Mouse (Mus musculus): Measurements from ENCODE around the gene Pusl1.
A peak's percentile ranks its signal among the peaks of the same experiment; 100 is the strongest.

Gene Pusl1

GRCm38 (mm10) chr4:155891551-155892001 lies at the start of gene Pusl1, which contains the start of gene Acap3:
Gene Pusl1 (minus strand): TSS chr4:155891781.
Gene Acap3 (plus strand): TSS chr4:155891822.
- peak; percentile 98 to 99 for DNase-seq

GRCm38 (mm10) chr4:155932031-155932430 lies 40.5 kb upstream of the Pusl1 start:
- no peak for DNase-seq

- peak; percentile 6 to 13 for DNase-seq
Observed at GRCm38 (mm10) chr4:155908751-155909150, 17.2 kb upstream of the Pusl1 start.

DNA sequence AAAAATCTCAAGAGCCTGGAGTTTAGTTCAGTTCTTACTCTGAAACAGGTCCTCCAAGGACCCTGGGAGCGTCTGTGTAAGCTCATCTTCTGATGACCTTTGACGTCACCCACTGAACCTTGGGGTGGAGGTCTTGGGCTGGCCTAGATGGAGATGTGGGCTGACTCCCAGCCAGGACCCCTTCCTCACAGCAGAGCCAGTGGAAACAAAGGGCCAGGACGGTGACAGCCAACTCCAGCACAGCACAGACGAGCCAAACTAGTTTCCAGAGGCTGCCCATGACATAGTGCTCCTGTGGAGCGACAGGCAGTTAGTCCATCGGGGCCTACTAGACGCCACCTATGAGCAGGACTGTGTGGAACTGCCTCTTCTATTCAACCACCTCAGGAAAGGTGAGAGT lies 16.7 kb upstream of the Pusl1 start:
- peak; percentile 8 to 13 for DNase-seq

DNA sequence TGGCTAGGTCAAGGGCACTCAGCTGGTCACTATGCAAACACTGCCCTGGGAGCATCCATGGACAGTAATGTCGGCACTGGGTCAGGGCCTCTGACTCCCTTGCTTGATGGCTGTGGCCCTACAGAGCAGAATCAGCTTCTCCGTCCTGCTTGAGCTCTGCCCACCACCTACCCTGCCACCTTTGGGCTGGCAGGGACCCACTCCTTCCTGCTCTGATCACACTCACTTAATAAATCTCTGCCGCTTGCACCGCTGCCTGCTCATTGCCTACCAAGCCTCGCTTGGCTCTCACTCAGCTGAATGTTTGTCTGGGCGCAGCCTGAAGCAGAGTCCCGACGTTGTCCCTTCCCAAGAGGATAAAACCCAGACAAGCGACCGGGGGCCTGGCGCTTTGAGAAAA lies 15.4 kb upstream of the Pusl1 start:
- DNase-seq = peak; percentile 1 to 5

DNA sequence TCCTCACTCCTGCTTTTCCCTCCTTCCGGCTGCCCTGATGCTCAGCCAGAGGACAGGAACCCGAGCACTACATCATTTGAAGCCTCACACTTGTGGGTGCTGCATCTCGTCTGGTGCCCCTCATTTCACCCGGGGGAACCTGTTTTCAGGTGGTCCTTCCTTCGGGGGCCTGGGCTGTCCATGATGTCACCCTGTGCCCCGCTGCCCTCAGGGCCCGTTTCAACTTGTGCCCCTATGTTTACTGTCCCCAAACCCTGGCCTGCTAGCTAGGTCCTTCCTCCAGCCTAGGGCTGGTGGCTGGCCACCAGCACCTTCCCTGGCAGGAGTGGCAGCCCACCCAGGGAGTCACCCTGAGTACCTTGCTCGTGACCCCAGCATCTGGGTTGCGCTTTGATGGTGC lies 14.5 kb upstream of the Pusl1 start:
- DNase-seq = peak; percentile 4 to 6

DNA sequence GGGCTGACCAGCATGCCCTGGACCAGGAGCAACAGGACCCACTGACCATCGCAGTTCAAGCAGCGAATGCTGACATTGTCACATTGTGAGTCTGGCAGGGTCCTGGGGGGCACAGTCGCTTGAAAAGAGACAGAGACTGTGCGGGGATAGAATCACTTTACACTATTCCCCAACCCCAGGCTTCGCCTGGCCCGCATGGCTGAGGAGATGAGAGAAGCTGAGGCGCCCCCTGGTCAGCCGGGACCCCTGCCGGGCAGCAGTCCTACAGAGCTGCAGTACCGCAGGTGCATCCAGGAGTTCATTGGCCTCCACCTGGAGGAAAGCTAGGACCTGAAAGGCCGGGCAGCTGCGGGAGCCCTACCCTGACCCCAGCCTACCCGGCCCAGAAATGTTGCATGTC lies 14.1 kb upstream of the Pusl1 start:
- DNase-seq = peak in 1 of 2 experiments; percentile 27

- DNase-seq = peak; percentile 36 to 65
Observed at GRCm38 (mm10) chr4:155904318-155905102, 12.9 kb upstream of the Pusl1 start.

DNA sequence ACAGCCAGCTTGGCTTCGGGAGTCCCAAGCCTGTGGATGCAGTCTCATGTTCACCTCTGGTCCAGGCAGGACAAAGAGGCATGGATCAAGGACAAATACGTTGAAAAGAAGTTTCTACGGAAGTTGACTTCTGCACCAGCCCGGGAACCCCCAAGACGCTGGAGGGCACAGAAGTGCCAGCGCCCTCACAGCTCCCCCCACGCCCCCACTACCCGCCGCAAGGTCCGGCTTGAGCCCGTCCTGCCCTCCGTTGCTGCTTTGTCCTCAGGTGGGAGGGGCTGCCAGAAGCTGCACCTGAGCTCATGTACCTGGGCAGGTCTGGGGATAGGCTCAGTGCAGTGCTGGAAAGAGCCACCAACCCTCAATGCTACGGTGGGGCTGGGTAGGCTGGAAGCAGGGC lies 11.7 kb upstream of the Pusl1 start:
- peak; percentile 4 to 20 for DNase-seq

DNA sequence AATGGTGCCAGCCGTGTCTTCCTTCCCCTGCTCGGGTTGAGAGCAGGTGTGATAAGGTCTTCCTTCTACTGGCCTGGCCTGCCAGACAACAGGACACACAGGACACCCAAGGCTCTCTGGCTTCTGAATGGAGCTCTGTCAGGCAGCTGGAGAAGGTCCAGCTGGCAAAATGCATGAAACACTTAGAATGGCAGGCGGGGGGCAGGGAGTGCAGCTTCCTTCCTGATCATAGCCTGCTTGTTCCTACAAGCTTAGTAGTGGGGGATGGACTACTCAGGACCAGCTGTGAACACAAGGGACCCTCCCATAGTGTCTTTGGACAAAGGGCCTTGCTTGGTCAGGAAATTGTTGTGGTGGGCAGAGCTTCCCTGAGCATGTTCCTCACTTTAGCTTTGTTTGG lies 9.6 kb upstream of the Pusl1 start:
- DNase-seq = peak; percentile 39 to 63

- peak; percentile 15 to 18 for DNase-seq
Observed at GRCm38 (mm10) chr4:155899355-155899754, 7.8 kb upstream of the Pusl1 start.

DNA sequence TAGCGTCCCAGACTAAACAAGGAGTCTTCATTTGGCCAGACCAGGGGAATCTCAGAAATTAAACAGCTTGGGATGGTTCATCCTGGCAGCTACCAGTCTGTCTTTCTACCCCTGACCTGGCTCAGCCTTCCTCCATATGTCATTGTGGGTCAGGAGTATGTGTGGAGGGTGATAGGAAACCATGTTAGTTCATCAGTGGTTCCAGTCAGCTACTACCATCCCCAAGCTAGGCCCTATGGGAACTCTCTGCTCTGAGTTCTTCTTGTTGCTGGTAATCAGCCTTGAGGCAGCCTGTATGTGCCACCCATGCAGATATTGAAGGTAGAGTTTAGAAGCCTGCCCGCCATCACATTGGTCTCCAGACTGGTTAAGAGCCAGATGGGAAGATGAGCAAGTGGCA lies 6.7 kb upstream of the Pusl1 start:
- DNase-seq = peak; percentile 14 to 15

- DNase-seq = peak; percentile 4 to 10
Observed at GRCm38 (mm10) chr4:155896461-155896860, 4.9 kb upstream of the Pusl1 start.

GRCm38 (mm10) chr4:155895826-155896225 lies 4.2 kb upstream of the Pusl1 start:
- peak in 1 of 2 experiments; percentile 15 for DNase-seq

DNA sequence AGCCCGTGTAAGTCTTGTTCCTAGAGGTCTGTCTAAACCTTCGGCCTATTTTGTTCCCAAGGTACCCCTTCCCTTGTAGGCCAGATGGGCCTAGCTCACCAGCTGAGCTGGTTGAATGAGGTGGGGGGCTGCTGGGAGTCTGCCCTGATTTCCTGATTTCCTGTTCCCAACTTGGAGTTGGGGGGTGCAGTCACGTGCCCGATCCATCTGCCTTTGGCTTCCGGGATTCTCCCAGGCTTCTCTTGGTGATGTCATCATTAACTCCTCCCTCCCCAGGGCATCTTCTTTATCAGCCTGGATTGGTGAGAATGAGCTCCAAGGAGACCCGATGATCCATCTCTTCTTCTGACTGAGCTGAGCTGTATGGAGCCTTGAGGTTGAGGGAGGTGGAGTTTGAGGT lies 3.6 kb upstream of the Pusl1 start:
- DNase-seq = peak; percentile 86 to 90

DNA sequence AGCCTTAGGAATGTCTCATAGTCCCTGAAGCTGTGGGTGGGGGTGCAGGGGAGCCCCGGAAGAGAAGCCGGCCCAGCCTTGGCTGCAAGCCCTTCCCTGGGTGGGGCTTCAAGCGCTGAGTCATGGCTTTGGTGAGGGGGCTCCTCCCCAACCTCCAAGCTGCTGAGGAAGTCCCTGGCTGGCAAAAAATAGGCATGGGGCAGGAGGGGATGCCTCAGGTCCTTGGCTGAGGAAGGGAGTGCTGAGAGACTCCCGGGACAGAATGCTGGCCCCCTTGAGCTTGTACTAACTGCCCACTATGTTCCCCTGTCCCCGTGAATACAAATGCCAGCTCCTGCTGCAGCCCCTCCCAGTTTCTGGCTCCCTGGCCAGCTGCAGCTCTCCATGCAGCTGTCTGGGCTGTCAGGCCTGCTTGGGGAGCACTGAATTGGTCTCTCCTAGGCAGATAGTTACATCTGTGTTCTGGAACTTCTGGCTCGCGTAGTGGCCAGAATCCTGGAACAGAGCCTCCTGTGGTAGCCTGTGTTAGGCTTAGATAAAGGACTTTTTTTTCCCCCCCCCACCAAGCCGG lies 2.8 kb upstream of the Pusl1 start:
- peak; percentile 51 to 67 for DNase-seq

DNA sequence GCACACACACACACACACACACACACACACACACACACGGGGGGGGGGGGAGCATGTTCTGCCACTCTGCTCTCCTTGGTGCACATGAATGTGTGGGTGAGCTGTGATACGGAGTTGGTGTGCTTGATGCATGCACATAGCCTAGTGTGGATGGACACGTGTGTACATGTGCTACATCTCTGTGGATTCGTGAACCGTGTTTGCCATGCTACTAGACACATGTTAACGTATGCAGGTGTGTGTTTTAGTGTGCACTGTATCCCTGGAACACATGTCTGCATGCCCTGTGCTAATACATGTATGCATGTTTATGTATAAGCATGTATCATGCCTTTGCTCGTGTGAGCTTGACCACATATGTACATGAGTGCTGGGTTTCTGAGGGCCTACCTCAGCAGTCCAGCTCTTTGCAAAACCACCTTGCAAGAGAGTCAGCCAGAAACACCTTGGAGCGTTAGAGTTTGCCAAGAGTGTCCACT lies 1.7 kb upstream of the Pusl1 start:
- DNase-seq = peak; percentile 5 to 11

- DNase-seq = no peak
Observed at GRCm38 (mm10) chr4:155892438-155893211, 1.0 kb upstream of the Pusl1 start.

DNA sequence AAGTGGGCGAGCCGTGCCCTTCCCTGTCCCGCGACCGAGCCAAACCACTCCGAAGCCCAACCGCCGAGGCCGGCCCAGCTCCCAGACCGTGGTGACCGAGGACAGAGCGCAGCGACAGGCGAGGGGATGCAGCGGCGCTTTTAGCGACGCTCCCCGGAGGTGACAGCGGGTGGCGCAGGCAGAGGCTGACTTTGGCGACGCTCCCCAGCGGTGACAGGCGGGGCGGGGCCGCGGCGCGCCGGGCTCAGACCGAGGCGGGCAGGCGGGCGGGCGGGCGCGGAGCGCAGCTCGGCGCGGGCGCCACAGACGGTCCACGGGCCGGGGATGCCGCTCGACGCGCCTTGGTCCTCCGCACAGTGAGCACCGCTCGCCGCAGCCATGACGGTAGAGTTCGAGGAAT lies 436 bp upstream of the Pusl1 start:
- DNase-seq = peak; percentile 91 to 96

GRCm38 (mm10) chr4:155891011-155891471 lies 540 bp downstream of the Pusl1 start:
- peak in 1 of 2 experiments; percentile 53 for DNase-seq

- DNase-seq = peak; percentile 4 to 6
Observed at GRCm38 (mm10) chr4:155889316-155889715, 2.3 kb downstream of the Pusl1 start.

DNA sequence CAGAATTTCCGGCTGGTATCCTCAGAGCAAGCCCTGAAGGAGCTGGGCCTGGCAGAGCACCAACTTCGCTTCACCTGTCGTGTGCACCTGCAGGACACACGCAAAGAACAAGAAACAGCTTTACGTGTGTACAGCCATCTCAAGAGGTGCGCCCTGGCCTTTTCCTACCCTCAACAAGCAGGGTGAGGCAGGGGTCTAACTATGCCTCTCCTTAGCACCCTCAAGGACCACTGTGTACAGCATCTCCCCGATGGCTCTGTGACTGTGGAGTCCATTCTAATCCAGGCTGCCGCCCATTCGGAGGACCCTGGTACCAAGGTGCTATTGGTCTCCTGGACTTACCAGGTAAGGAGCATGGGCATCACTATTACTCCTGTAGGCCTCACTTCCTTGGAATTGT lies 3.4 kb downstream of the Pusl1 start:
- peak in 1 of 2 experiments; percentile 23 for DNase-seq

DNA sequence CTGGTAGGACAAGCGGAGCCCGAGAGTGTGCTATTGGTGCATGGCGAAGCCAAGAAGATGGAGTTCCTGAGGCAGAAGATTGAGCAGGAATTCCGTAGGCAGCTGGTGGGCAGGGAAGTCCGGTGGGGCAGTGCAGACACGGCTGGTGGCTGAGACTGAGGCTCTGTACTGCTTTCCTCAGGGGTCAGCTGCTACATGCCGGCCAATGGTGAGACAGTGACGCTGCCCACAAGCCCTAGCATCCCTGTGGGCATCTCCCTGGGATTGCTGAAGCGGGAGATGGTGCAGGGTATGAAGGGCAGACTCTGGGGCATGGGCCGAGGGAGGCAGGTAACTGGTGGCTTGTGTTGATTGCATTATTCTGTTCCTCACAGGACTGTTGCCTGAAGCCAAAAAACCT lies 3.9 kb downstream of the Pusl1 start:
- peak in 1 of 2 experiments; percentile 9 for DNase-seq

Measured in cerebellum, postnatal 25 days (tissue).